ENCODE assay signal across 9 mouse cellular contexts in the genomic region with DNA sequence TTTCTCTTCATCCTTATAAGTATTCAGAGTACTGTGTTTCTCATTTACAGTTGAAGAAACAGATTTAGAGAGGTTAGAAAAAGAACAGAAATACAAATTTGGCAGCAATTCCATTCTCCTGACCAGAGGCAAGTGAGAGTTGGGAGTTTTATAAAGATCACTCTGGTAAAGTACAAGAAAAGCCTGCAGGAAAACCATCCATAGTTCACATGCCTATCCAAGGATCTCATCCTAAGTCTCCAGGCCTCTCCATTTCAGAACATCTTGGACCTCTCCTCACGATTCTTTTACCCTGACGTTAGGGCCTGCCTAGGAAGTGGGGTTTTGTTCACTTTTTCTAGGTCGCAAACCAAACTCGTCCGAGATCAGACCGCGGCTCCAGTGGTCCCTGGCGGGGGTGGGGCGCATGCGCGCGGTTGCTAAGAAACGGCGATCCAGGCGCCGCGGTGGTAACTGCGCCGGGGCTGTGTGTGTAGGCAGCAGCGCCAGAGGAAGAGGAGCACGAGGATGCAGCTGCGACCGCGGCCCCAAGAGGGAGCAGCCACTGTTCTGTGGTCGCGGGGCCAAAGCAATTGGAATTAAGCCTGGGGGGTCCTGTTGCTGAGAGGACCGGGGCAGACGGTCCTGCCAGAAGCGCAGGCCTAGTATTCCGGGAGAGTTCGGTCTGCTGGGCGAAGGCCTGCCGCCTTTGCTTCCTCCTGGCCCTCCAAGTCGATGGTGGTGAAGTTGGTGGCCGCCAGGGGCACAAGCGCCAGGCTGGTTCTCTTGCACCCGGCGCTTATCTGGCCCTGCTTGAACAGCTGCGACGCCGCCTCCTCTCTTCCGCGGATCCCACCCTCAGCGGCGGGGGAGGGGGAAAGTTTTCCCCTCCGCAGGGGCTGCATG. TPM values are rescaled to one million over a fixed set of nuclear protein-coding genes. Genes with fewer than 3 reads are reported as not detected.
A peak's percentile ranks its signal among the peaks of the same experiment; 100 is the strongest.
DNase-seq lines count a peak whose midpoint lies in the region; ATAC-seq and TF ChIP-seq lines count a peak whose summit lies in the region.
"Had no signal": no experiment of that assay in that cellular context is flagged by ENCODE, and none has a peak within 500 bp of the region (broad histone marks: within the 10 kb centered on the region; RNA-seq: fewer than 3 reads in every experiment).

A gene (plus strand): TSS at position 452 of the 885 bp plus-strand sequence.

- H3K4me3 ChIP-seq in lung, adult 2 months (replicated peaks; ENCODE audit: extremely low read depth, low read depth, low read length) = peak within 1 kb of the TSS; percentile 35
- H3K4me3 ChIP-seq in olfactory bulb, adult 2 months (ENCODE audit: insufficient read depth, low read depth, low read length) = peak within 1 kb of the TSS; percentile 85

- peak; percentile 98 for ATAC-seq in frontal cortex, adult (ENCODE audit: low TSS enrichment)
- peak; percentile 93 to 99 for ATAC-seq in hematopoietic stem cell, adult 5-6 weeks (replicated peaks in 1 of 2; ENCODE audit: insufficient read depth in 1 of 2, low FRiP score in 2 of 2, low TSS enrichment in 1 of 2, low read depth in 1 of 2, poor library complexity in 2 of 2, severe bottlenecking in 2 of 2)

- TF ChIP-seq POLR2A in lung, adult 2 months (IDR thresholded peaks at IDR 0.05; ENCODE audit: borderline replicate concordance, extremely low read depth, low read depth, low read length) = no peak
- TF ChIP-seq POLR2A in olfactory bulb, adult 2 months (IDR thresholded peaks at IDR 0.05; ENCODE audit: insufficient read depth, low read depth, low read length) = peak; percentile 36; the same call in 1 of the 2 replicates

- no peak for TF ChIP-seq CTCF in lung, adult 2 months (IDR thresholded peaks at IDR 0.05; ENCODE audit: insufficient read depth, low read length)
- peak; percentile 50 for TF ChIP-seq CTCF in olfactory bulb, adult 2 months (IDR thresholded peaks at IDR 0.05; ENCODE audit: insufficient read depth, low read depth, low read length)

- peak within 1 kb of the TSS; percentile 87 for H3K27ac ChIP-seq in olfactory bulb, adult 2 months (ENCODE audit: insufficient read depth, low read depth, low read length)
- H3K27ac ChIP-seq: macrophage had no signal

- peak; percentile 86 for DNase-seq in Muller cell, postnatal 12 days (ENCODE audit: inconsistent ontology term)
- DNase-seq in cerebellum, adult 8-10 months = peak; percentile 68
- peak; percentile 60 to 72 for DNase-seq in layer of hippocampus, adult 8-10 months (ENCODE audit: low spot score in 2 of 2)
- peak; percentile 28 for DNase-seq in lung, adult 2 months
- peak; percentile 85 for DNase-seq in thymus, postnatal 0 days (ENCODE audit: low spot score)

- no peaks in the 10 kb centered on the region for H3K4me1 ChIP-seq in lung, adult 2 months (ENCODE audit: control insufficient read depth, insufficient read depth, low read length)
- no peaks in the 10 kb centered on the region for H3K4me1 ChIP-seq in olfactory bulb, adult 2 months (ENCODE audit: control insufficient read depth, insufficient read depth, low read length)

- WGBS in lung, adult 2 months = 22% methylated on average over 46 of the region's 46 CpGs
- WGBS in olfactory bulb, adult 2 months = 18% methylated on average over 46 of the region's 46 CpGs

RNA-seq across cellular contexts. Expression of the gene that starts here (rescaled TPM):
- 5.7 and 7.8 TPM in 2 replicates for total RNA-seq in hematopoietic stem cell, adult 5-6 weeks (2017)
- total RNA-seq in layer of hippocampus, adult 8-10 months (2022) = 10 to 100 TPM; 35.6 to 42.8 (median 39.5) TPM
- 0.60 and 0.87 TPM in 2 replicates for polyA plus RNA-seq in lung, adult 2 months (2012; rRNA removed)
- not detected in 2 replicates for polyA plus RNA-seq in olfactory bulb, adult 2 months (2012; ENCODE audit: insufficient read depth, insufficient read length, low replicate concordance, missing spikeins)
- 1.9 and 3.0 TPM in 2 replicates for polyA plus RNA-seq in thymus, postnatal 0 days (2015; fragmentation: Nextera tagmentation; extraction: Ambion mirVana)

Comparison
In these comparisons a context has a peak if more than half of its experiments do, and no peak if none do; other contexts are left out.
1. Peak in every context shown above with its lines: DNase-seq, ATAC-seq, H3K4me3 ChIP-seq and H3K27ac ChIP-seq.
2. Peak in DNase-seq and H3K4me3 ChIP-seq in lung, adult 2 months; RNA of the gene not detected or under 1 TPM.
3. DNase-seq: peak in every context shown above with its lines; median percentile 86 in Muller cell, postnatal 12 days; 85 in thymus, postnatal 0 days; 68 in cerebellum, adult 8-10 months; 66 in layer of hippocampus, adult 8-10 months; 28 in lung, adult 2 months.